ENCODE assay signal across 10 mouse cellular contexts in the genomic region with DNA sequence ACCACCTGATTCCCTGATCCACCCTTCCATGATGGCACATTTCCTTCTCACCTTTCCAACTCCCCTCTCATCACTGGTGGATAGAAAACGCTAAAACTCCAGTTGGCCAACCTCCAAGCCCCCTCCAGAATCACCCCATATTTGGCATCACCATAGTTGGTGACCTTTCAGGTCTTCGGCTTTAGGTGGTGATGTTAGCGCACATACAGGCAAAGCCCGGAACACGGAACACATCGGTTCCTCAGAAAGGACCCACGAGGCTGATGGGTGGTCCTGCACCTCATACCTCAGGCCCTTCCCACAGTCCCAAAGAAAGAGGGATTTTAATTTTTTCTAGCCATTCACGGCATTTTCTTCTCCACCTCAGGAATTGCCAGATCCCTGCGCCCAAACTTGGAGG. TPM values are rescaled to one million over a fixed set of nuclear protein-coding genes. Genes with fewer than 3 reads are reported as not detected.
A peak's percentile ranks its signal among the peaks of the same experiment; 100 is the strongest.
DNase-seq lines count a peak whose midpoint lies in the region; ATAC-seq and TF ChIP-seq lines count a peak whose summit lies in the region.
"Had no signal": no experiment of that assay in that cellular context is flagged by ENCODE, and none has a peak within 500 bp of the region (broad histone marks: within the 10 kb centered on the region; RNA-seq: fewer than 3 reads in every experiment).

No protein-coding gene starts in this region.

- peaks cover 52% of the 10 kb centered on the region for H3K27me3 ChIP-seq in kidney, embryonic 16.5 days (ENCODE audit: insufficient read depth, low read length)
- H3K27me3 ChIP-seq in embryonic facial prominence, embryonic 12.5 days, result peaks cover 50% of the 10 kb centered on the region
- peaks cover 42% of the 10 kb centered on the region for H3K27me3 ChIP-seq in intestine, embryonic 14.5 days (replicated peaks; ENCODE audit: control insufficient read depth, insufficient read depth, low read length)
- no peaks in the 10 kb centered on the region for H3K27me3 ChIP-seq in myocyte (ENCODE audit: control insufficient read depth, insufficient read depth, insufficient read length)

- no peak overlapping the region for H3K27ac ChIP-seq in kidney, embryonic 16.5 days (ENCODE audit: low read length)
- H3K27ac ChIP-seq in embryonic facial prominence, embryonic 12.5 days, result no peak overlapping the region
- no peak overlapping the region for H3K27ac ChIP-seq in intestine, embryonic 14.5 days (ENCODE audit: low read depth)

- H3K9ac ChIP-seq in kidney, embryonic 16.5 days (replicated peaks; ENCODE audit: low read length), result peak overlapping the region; percentile 73
- H3K9ac ChIP-seq in embryonic facial prominence, embryonic 12.5 days, result no peak overlapping the region
- H3K9ac ChIP-seq in intestine, embryonic 14.5 days (ENCODE audit: low read length), result no peak overlapping the region

- H3K36me3 ChIP-seq in kidney, embryonic 16.5 days (ENCODE audit: insufficient read depth, low read length), result no peaks in the 10 kb centered on the region
- no peaks in the 10 kb centered on the region for H3K36me3 ChIP-seq in embryonic facial prominence, embryonic 12.5 days
- H3K36me3 ChIP-seq in intestine, embryonic 14.5 days (ENCODE audit: control insufficient read depth, insufficient read depth, low read length), result no peaks in the 10 kb centered on the region
- H3K36me3 ChIP-seq in myocyte (ENCODE audit: control insufficient read depth, insufficient read depth), result no peaks in the 10 kb centered on the region

- H3K4me2 ChIP-seq in kidney, embryonic 16.5 days (replicated peaks; ENCODE audit: low read depth, low read length), result peak overlapping the region; percentile 90
- peak overlapping the region; percentile 91 for H3K4me2 ChIP-seq in embryonic facial prominence, embryonic 12.5 days (replicated peaks)
- H3K4me2 ChIP-seq in intestine, embryonic 14.5 days (ENCODE audit: low read length), result peak overlapping the region; percentile 84
- H3K4me2 ChIP-seq in myocyte (ENCODE audit: low read depth), result peak overlapping the region; percentile 89

- H3ac ChIP-seq in myocyte (ENCODE audit: control insufficient read depth, insufficient read length), result no peak overlapping the region

- no peaks in the 10 kb centered on the region for H3K79me2 ChIP-seq in myocyte (ENCODE audit: control insufficient read depth, insufficient read depth)

- intact Hi-C loops in left cerebral cortex, postnatal 4 days (cut with DNase I), result no loop called here

- peaks cover 9% of the 10 kb centered on the region for H3K4me1 ChIP-seq in kidney, embryonic 16.5 days (ENCODE audit: insufficient read depth, low read length)
- H3K4me1 ChIP-seq in embryonic facial prominence, embryonic 12.5 days, result 0 out of 2 replicates have a peak, but pooled peaks cover 4% of the 10 kb centered on the region
- H3K4me1 ChIP-seq in intestine, embryonic 14.5 days (replicated peaks; ENCODE audit: control insufficient read depth, insufficient read depth, low read length), result peaks cover 9% of the 10 kb centered on the region; the same call in 1 of the 2 replicates

- TF ChIP-seq POLR2A in myocyte (IDR thresholded peaks at IDR 0.05; ENCODE audit: insufficient read length, low read depth), result no peak

- no peaks in the 10 kb centered on the region for H3K9me3 ChIP-seq in kidney, embryonic 16.5 days (ENCODE audit: low read length)
- H3K9me3 ChIP-seq in embryonic facial prominence, embryonic 12.5 days, result no peaks in the 10 kb centered on the region
- H3K9me3 ChIP-seq in intestine, embryonic 14.5 days (ENCODE audit: control insufficient read depth, low read length), result no peaks in the 10 kb centered on the region

- no peak for DNase-seq in kidney, postnatal 14 days
- DNase-seq in intestine, embryonic 14.5 days (ENCODE audit: low spot score), result no peak
- DNase-seq in left cerebral cortex, postnatal 4 days, result no peak
- DNase-seq in testis, postnatal 10 days (ENCODE audit: low spot score), result no peak

- WGBS in kidney, embryonic 16.5 days, result 77% methylated on average over 9 of the region's 9 CpGs
- 77% methylated on average over 9 of the region's 9 CpGs for WGBS in embryonic facial prominence, embryonic 12.5 days
- WGBS in intestine, embryonic 14.5 days, result 73% methylated on average over 9 of the region's 9 CpGs

- H3K4me3 ChIP-seq in kidney, embryonic 16.5 days (ENCODE audit: low read length), result peak overlapping the region; percentile 63
- peak overlapping the region; percentile 51 for H3K4me3 ChIP-seq in embryonic facial prominence, embryonic 12.5 days
- H3K4me3 ChIP-seq in intestine, embryonic 14.5 days (ENCODE audit: low read depth, low read length), result no peak overlapping the region
- peak overlapping the region; percentile 22 for H3K4me3 ChIP-seq in myocyte

- 0 out of 2 replicates have a peak, but pooled peaks have one; percentile 12 for ATAC-seq in kidney, embryonic 16.5 days (ENCODE audit: low FRiP score, low TSS enrichment)
- no peak for ATAC-seq in embryonic facial prominence, embryonic 12.5 days (ENCODE audit: insufficient number of reproducible peaks, insufficient read depth, low FRiP score, low TSS enrichment)
- ATAC-seq in intestine, embryonic 14.5 days (replicated peaks; ENCODE audit: low FRiP score, low TSS enrichment, low read depth), result peak; percentile 23; the same call in 1 of the 2 replicates
- no peak for ATAC-seq in granulocyte monocyte progenitor cell, adult 5-6 weeks (replicated peaks; ENCODE audit: poor library complexity, severe bottlenecking)
- ATAC-seq: Patski had no signal

TF ChIP-seq in myocyte, 11 proteins besides CTCF, POLR2A, EP300 and RAD21:
- no peak for TF ChIP-seq POLR2AphosphoS2 (IDR thresholded peaks at IDR 0.05; ENCODE audit: insufficient read length, low read depth)
- no peak for TF ChIP-seq TCF12 (IDR thresholded peaks at IDR 0.05; ENCODE audit: insufficient read depth, poor library complexity, severe bottlenecking)
- no peak for TF ChIP-seq MAX (IDR thresholded peaks at IDR 0.05; ENCODE audit: low read depth)
- TF ChIP-seq E2F4 (IDR thresholded peaks at IDR 0.05; ENCODE audit: insufficient read depth), result no peak
- TF ChIP-seq CEBPB (IDR thresholded peaks at IDR 0.05; ENCODE audit: insufficient read depth, poor library complexity, severe bottlenecking), result no peak
- TF ChIP-seq MYOD1 (IDR thresholded peaks at IDR 0.05; ENCODE audit: control insufficient read depth in 1 of 3, insufficient read length in 2 of 3, low read depth in 2 of 3), result no peak
- TF ChIP-seq REST (IDR thresholded peaks at IDR 0.05; ENCODE audit: insufficient read depth, insufficient read length), result no peak
- no peak for TF ChIP-seq TCF3 (IDR thresholded peaks at IDR 0.05; ENCODE audit: insufficient read length, low read depth)

RNA-seq across cellular contexts. Expression of gene Gm960, which starts 0.7 kb away (rescaled TPM):
- 2.0 and 4.3 TPM in 2 replicates for polyA plus RNA-seq in kidney, embryonic 16.5 days (2015; fragmentation: Nextera tagmentation; extraction: Ambion mirVana)
- 4.7 and 7.7 TPM in 2 replicates for polyA plus RNA-seq in embryonic facial prominence, embryonic 12.5 days (2016; fragmentation: Nextera tagmentation; extraction: Ambion mirVana)
- polyA plus RNA-seq in intestine, embryonic 14.5 days (2014; fragmentation: Nextera tagmentation; extraction: Ambion mirVana), result 3.2 and 3.8 TPM in 2 replicates
- 0.90 TPM for polyA plus RNA-seq in myocyte (2012; fragmentation: generic; extraction: Trizol)
- total RNA-seq in left cerebral cortex, postnatal 4 days (2021), result 1 to 10 TPM; 3.7 to 4.5 TPM
- not detected in 2 replicates for total RNA-seq in granulocyte monocyte progenitor cell, adult 5-6 weeks (2014; fragmentation: Nextera tagmentation)
- not detected in 2 replicates for total RNA-seq in granulocyte monocyte progenitor cell, adult 5-6 weeks (2017)
- polyA plus RNA-seq: spleen, adult 2 months had no signal

RNA-seq across cellular contexts. Expression of gene Sptbn2, which starts 13.2 kb away (rescaled TPM):
- 3.2 and 3.8 TPM in 2 replicates for polyA plus RNA-seq in kidney, embryonic 16.5 days (2015; fragmentation: Nextera tagmentation; extraction: Ambion mirVana)
- polyA plus RNA-seq in embryonic facial prominence, embryonic 12.5 days (2016; fragmentation: Nextera tagmentation; extraction: Ambion mirVana), result 5.2 and 6.1 TPM in 2 replicates
- 2.1 and 2.4 TPM in 2 replicates for polyA plus RNA-seq in intestine, embryonic 14.5 days (2014; fragmentation: Nextera tagmentation; extraction: Ambion mirVana)
- 0.56 TPM for polyA plus RNA-seq in myocyte (2012; fragmentation: generic; extraction: Trizol)
- total RNA-seq in left cerebral cortex, postnatal 4 days (2021), result 100 to 1,000 TPM; 319 to 320 TPM
- 0.23 TPM in 1 of 2 replicates, not detected in the other for total RNA-seq in granulocyte monocyte progenitor cell, adult 5-6 weeks (2014; fragmentation: Nextera tagmentation)
- not detected in 2 replicates for total RNA-seq in granulocyte monocyte progenitor cell, adult 5-6 weeks (2017)

RNA-seq across cellular contexts. Expression of gene Rbm4b, which starts 58.6 kb away (rescaled TPM):
- polyA plus RNA-seq in kidney, embryonic 16.5 days (2015; fragmentation: Nextera tagmentation; extraction: Ambion mirVana), result 75.5 and 77.2 TPM in 2 replicates
- polyA plus RNA-seq in embryonic facial prominence, embryonic 12.5 days (2016; fragmentation: Nextera tagmentation; extraction: Ambion mirVana), result 112 and 118 TPM in 2 replicates
- 55.0 and 62.4 TPM in 2 replicates for polyA plus RNA-seq in intestine, embryonic 14.5 days (2014; fragmentation: Nextera tagmentation; extraction: Ambion mirVana)
- 4.8 TPM for polyA plus RNA-seq in myocyte (2012; fragmentation: generic; extraction: Trizol)
- total RNA-seq in left cerebral cortex, postnatal 4 days (2021), result 10 to 100 TPM; 32.5 to 35.2 TPM
- total RNA-seq in granulocyte monocyte progenitor cell, adult 5-6 weeks (2014; fragmentation: Nextera tagmentation), result 7.1 and 11.0 TPM in 2 replicates
- total RNA-seq in granulocyte monocyte progenitor cell, adult 5-6 weeks (2017), result 9.8 and 17.5 TPM in 2 replicates

Comparison
In these comparisons a context has a peak if more than half of its experiments do, and no peak if none do; other contexts are left out.
1. ATAC-seq: peak in kidney, embryonic 16.5 days (single experiment) and intestine, embryonic 14.5 days (single experiment); none in embryonic facial prominence, embryonic 12.5 days (single experiment) and granulocyte monocyte progenitor cell, adult 5-6 weeks (single experiment).
2. Peak in every context shown above with its lines, with median percentiles within 50 percentile points of each other: H3K4me2 ChIP-seq.